Mouse (Mus musculus) WW6 (cell line): ENCODE results near the gene Slc36a3.
"Not testable (repeated sequence)": the region's sequence is repeated elsewhere in the genome, so short reads cannot be mapped to it uniquely, and the experiment has no call there.

Source experiments
- DNase-seq: peaks from one replicate; pipeline ENCODE4 v3.0.0-alpha.2; 2013; ENCODE audit warnings: low read depth, low spot score

The Slc36a3 gene

GRCm38 (mm10) chr11:55109521-55110300 is 41.8 kb downstream of the Slc36a3 start:
- no peak for DNase-seq

- no peak for DNase-seq
Measured at GRCm38 (mm10) chr11:55106636-55107035, 44.9 kb downstream of the Slc36a3 start.

- no peak for DNase-seq
Measured at GRCm38 (mm10) chr11:55105389-55105788, 46.1 kb downstream of the Slc36a3 start.

GRCm38 (mm10) chr11:55103229-55103628 is 48.3 kb downstream of the Slc36a3 start:
- no peak for DNase-seq

GRCm38 (mm10) chr11:55102015-55102414 is 49.5 kb downstream of the Slc36a3 start:
- DNase-seq = no peak

- no peak for DNase-seq
Measured at GRCm38 (mm10) chr11:55099868-55100267, 51.6 kb downstream of the Slc36a3 start.

GRCm38 (mm10) chr11:55099019-55099771 is 52.3 kb downstream of the Slc36a3 start:
- DNase-seq = no peak

- no peak for DNase-seq
Measured at GRCm38 (mm10) chr11:55098189-55098915, 53.2 kb downstream of the Slc36a3 start.

- peak; percentile 99 for DNase-seq
Measured at GRCm38 (mm10) chr11:55097463-55098188, 53.9 kb downstream of the Slc36a3 start, which contains the start of gene Gm2a. Gm2a (plus strand) TSS chr11:55098115.

- DNase-seq = no peak
Measured at GRCm38 (mm10) chr11:55096731-55097462, 54.6 kb downstream of the Slc36a3 start.

GRCm38 (mm10) chr11:55096296-55096695 is 55.2 kb downstream of the Slc36a3 start:
- DNase-seq = not testable (repeated sequence)

- DNase-seq = no peak
Measured at GRCm38 (mm10) chr11:55093096-55093495, 58.4 kb downstream of the Slc36a3 start.

- DNase-seq = no peak
Measured at GRCm38 (mm10) chr11:55089892-55090291, 61.6 kb downstream of the Slc36a3 start.

- DNase-seq = peak; percentile 53
Measured at GRCm38 (mm10) chr11:55087006-55087405, 64.5 kb downstream of the Slc36a3 start.

- no peak for DNase-seq
Measured at GRCm38 (mm10) chr11:55085396-55085795, 66.1 kb downstream of the Slc36a3 start.

GRCm38 (mm10) chr11:55084629-55085028 is 66.9 kb downstream of the Slc36a3 start:
- no peak for DNase-seq

- DNase-seq = no peak
Measured at GRCm38 (mm10) chr11:55081206-55081605, 70.3 kb downstream of the Slc36a3 start.

- no peak for DNase-seq
Measured at GRCm38 (mm10) chr11:55079180-55079579, 72.3 kb downstream of the Slc36a3 start.

- no peak for DNase-seq
Measured at GRCm38 (mm10) chr11:55078502-55078901, 73.0 kb downstream of the Slc36a3 start.

GRCm38 (mm10) chr11:55077331-55078231 is 73.9 kb downstream of the Slc36a3 start, which contains the start of gene Ccdc69:
Ccdc69 (minus strand) TSS chr11:55078131.
- peak; percentile 56 for DNase-seq
